Mouse (Mus musculus) brown adipose tissue, adult 24 weeks (tissue): ENCODE data around the gene Eml2. TPM values are rescaled to one million over a fixed set of nuclear protein-coding genes. Genes with fewer than 3 reads are reported as not detected.
A peak's percentile ranks its signal among the peaks of the same experiment; 100 is the strongest.
"Not testable (repeated sequence)": the region's sequence is repeated elsewhere in the genome, so short reads cannot be mapped to it uniquely, and the experiment has no call there.

Experiments
- H3K27ac ChIP-seq: fragments of 200-500 bp; replicated peaks from 2 replicates; pipeline ENCODE4 v1.5.1; 2012; ENCODE audit warnings: low read depth, mild to moderate bottlenecking, low read length
- H3K4me1 ChIP-seq: fragments of 200-500 bp; 2 replicates; pipeline ENCODE4 v1.6.1; 2012; ENCODE audit warnings: low read length, mixed read lengths; ENCODE audit not compliant: control insufficient read depth, insufficient read depth, insufficient read length
- H3K4me3 ChIP-seq: fragments of 200-500 bp; 2 replicates; pipeline ENCODE4 v1.5.1; 2012; ENCODE audit warnings: low read depth, mild to moderate bottlenecking, low read length, moderate library complexity; ENCODE audit not compliant: insufficient read depth
- polyA plus RNA-seq: library from polyadenylated mRNA; stranded (reverse); fragments of >200 nt; gene quantifications from 2 replicates; pipeline ENCODE4 v1.2.4, GENCODE M21; 2012; ENCODE audit not compliant: missing spikeins, insufficient read depth, insufficient read length

The Eml2 gene
- 7.7 and 9.2 TPM in 2 replicates for polyA plus RNA-seq

DNA sequence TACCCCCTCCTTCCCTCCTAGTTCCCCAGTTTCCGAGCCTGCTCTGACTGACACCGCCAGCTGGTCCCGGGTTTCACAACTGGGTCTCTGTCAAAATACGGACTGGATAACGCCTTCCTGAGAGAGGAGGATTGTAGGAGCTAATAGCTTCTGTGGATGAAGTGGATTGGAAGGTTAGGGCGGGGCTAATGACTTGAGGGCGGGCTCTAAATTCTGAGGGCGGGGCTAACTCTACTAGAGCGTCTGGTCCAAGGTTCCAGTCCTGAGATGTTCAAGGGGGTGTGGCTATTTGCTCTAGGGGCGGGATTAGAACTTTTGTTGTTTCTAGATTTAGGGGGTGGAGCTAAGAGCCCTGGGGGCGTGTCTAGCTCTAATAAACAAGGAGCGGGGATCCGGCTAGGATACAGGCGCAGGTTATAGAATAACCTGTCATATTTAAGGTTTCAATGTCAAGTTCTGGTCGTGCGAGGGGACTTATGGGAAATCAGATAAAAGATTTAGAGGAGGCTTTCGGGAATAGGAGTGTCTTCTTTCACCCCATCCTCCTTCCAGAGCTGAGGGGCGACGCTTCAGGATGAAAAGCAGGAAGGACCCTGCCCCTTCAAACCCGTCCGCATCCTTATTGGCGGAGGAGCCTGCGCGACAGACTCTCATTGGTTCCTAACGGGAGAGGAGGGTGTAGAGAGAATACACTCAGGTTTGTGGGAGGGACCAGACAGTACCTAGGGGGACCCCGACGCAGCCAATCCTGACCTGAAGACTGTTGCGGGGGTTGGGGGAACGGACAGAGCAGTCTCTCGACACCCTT lies at the start of gene Eml2:
Gene Eml2 (plus strand): TSS at position 714 of the 808 bp plus-strand sequence.
- Histone ChIP-seq H3K4me1 (peaks cover 3% of the 10 kb centered on the region; the same call in 1 of the 2 replicates), H3K4me3 (no peak within 1 kb of the TSS), H3K27ac (no peak within 1 kb of the TSS)

DNA sequence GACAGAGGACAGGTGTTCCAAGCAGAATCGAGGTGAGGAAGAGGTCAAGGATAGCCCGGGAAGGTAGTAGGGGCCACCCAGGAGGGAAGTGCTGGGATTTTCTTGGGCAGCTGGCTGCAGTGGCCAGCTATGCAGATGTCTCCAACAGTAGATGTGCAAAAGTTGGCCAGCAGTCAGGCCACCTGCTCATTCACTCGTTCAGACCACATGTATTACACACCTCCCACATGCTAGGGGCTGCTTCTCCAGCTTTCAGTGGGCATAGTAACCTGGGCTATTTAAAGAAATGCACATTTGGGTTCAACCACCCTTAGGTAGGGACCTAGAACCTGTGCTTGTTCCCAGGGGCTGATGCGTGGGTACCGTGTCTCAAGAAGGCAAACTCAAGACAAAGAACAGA lies 48.5 kb upstream of the Eml2 start:
- no peaks in the 10 kb centered on the region for H3K4me1 ChIP-seq

DNA sequence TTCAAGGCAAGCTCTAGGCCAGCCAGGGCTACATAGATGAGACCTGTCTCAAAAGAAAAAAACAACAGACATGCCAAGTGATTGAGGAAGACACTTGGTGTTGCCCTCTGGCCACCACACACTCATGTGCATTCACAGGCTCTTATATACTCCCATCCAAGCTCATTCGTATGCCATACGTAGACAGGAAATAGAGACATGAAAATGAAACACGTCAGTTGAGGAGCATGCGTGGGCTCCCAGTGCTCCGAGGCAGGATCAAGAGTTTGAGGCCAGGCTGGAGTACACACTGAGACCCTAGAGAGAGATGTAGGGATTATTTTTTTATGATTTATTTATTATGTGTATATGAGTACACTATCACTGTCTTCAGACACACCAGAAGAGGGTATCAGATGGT lies 46.8 kb upstream of the Eml2 start:
- Histone ChIP-seq H3K4me1 (no peaks in the 10 kb centered on the region), H3K27ac (no peak overlapping the region), H3K4me3 (no peak overlapping the region)

More for the DNA sequence above, 48.5 kb upstream of the Eml2 start:
- Histone ChIP-seq H3K27ac (no peak overlapping the region), H3K4me3 (no peak overlapping the region)

DNA sequence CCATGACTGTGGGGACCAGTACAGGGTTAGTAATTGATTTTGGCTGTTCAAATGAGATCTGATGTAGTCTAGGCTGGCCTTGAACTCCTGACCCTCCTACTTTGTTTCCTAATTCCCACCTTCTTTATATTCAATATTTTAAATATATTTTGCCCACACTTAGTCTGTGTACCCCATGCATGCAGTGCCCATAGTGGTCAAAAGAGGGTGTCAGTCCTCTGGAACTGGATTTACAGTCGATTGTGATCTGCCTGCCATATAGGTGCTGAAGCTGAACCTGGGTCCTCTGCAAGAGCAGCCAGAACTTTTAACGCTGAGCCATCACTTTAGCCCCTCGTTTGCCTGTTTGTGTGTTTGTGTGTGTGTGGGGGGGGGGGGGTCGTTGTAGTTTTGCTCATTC lies 45.6 kb upstream of the Eml2 start:
- peak overlapping the region; percentile 88 for H3K27ac ChIP-seq
- H3K4me3 ChIP-seq: peak overlapping the region; percentile 52
- H3K4me1 ChIP-seq: no peaks in the 10 kb centered on the region

DNA sequence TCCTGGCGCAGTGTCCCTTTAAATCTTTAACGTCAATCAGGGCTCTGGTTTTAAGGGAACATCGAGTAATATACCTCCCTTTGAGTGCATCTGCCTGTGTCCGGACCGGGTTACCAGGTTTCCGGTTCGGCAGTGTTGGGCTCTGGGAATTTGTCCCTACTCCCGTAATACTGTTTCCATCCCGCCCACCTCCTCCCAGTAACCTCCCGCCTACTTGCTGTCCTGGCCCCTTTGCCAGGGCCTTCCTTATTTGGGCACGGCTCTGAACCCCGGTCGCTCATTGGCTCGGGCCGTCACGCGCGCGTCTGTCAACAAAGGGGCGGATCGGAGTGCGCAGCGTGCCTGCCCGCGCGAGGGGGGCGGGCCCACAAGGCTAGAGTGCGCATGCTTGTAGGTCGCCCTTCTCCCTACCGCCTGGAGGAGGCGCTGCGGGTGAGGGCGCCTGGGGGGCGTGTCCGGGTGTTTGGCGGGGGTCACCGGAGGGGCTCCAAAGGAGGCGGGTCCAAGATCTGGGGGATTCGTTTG lies 44.8 kb upstream of the Eml2 start:
- no peaks in the 10 kb centered on the region for H3K4me1 ChIP-seq
- H3K4me3 ChIP-seq: peak overlapping the region; percentile 58
- peak overlapping the region; percentile 88 for H3K27ac ChIP-seq

DNA sequence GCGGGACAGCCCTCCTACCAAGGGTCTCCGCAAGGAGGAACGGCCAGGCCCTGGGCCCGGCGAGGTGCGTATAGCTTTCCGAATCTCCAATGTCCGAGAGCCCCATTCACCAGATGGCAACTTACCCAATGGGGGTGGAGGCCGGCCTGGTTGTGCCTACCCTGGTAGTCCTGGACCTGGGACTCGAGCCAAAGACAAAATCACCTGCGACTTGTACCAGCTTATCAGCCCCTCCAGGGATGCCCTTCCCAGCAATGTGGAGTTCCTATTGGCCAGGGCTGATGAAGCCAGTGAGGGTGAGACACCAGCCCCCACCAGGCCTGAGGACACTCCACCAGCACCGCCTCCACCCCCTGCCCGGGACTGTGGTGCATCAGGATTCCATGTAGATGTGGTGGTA lies 40.1 kb upstream of the Eml2 start:
- H3K4me3 ChIP-seq: no peak overlapping the region
- no peaks in the 10 kb centered on the region for H3K4me1 ChIP-seq
- H3K27ac ChIP-seq: no peak overlapping the region

DNA sequence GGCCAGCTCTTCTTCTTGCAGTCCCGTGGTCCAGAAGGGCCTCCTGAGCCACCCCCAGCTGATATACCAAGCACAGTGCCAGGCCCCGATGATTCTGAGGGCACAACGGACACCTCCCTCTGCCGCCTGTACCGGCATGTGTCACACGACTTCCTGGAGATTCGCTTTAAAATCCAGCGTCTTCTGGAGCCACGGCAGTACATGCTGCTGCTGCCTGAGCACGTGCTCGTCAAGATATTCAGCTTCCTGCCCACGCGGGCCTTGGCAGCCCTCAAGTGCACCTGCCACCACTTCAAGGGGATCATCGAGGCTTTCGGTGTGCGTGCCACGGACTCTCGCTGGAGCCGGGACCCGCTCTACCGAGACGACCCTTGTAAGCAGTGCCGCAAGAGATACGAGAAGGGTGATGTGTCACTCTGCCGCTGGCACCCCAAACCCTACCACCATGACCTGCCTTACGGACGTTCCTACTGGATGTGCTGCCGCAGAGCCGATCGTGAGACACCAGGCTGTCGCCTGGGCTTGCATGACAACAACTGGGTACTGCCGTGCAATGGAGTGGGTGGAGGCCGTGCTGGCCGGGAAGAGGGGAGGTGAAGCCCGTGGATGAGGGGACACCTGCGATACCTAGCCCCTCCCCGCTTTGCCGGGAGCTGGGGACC lies 39.4 kb upstream of the Eml2 start:
- no peak overlapping the region for H3K27ac ChIP-seq
- no peak overlapping the region for H3K4me3 ChIP-seq
- H3K4me1 ChIP-seq: no peaks in the 10 kb centered on the region

DNA sequence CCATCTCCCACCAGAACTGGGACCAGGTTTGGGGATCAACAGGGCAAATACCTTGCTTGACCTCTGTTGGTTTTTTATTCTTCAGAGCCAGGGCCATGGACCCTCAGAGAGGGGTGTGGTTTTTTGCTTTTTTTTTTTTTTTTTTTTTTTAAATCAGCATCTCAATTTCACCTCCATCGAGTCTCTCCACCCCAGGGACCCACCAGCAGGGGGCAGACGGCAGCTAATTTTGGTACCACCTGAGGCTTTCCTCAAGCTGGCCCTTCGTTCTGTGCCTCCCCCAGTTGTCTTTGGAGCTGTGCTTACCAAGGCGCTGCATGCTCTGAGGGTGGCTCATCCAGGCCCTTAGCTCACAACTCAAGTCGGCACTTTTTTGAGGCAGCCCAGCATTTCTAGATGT lies 38.8 kb upstream of the Eml2 start:
- H3K4me1 ChIP-seq: no peaks in the 10 kb centered on the region
- no peak overlapping the region for H3K27ac ChIP-seq
- H3K4me3 ChIP-seq: no peak overlapping the region

DNA sequence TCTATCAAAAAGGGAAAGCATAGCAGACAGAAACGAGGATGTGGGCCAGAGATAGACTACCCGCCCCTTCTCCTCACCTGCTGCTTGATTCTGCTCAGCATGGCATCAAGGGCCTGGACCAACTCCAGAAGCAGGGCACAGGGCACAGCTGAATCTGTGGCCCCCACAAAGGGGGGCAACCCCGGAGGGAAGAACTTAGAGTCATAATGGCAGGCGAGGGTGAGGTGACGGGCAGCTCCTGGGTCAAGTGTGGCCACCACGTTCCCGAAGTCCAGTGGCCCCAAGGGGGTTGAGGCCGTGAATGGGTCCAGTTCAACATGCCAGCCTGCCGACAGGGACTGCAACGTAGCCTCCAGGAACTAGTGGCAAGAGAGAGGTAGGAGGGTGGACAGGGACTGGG lies 29.4 kb upstream of the Eml2 start:
- peaks cover 6% of the 10 kb centered on the region; the same call in 1 of the 2 replicates for H3K4me1 ChIP-seq
- no peak overlapping the region for H3K27ac ChIP-seq
- H3K4me3 ChIP-seq: no peak overlapping the region

DNA sequence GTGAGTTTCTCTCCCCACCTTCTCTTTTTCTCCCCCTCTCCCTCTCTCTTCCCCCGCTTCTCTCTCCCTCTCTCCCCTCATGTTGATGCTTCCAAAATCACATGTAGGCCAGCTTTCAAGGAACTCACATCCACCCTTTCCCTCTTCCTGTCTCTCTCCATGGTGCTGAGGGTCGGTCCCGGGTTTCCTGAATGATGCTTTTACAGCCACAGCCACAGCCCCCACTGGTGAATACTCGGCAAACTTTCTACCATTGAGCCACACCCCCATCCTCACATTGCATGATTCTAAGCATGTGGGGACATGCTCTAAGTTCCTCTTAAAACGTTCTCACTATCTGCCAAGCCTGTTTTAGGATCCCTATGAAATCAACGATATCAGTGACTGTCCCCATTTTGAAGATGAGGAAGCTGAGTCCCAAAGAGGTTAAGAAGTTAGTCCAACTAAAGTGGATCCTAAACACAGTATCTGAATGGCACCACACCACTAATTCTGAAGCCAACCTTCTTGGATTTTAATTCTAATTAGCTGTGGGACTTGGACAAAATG lies 28.6 kb upstream of the Eml2 start:
- Histone ChIP-seq H3K27ac (no peak overlapping the region), H3K4me1 (peaks cover 6% of the 10 kb centered on the region; the same call in 1 of the 2 replicates), H3K4me3 (no peak overlapping the region)

DNA sequence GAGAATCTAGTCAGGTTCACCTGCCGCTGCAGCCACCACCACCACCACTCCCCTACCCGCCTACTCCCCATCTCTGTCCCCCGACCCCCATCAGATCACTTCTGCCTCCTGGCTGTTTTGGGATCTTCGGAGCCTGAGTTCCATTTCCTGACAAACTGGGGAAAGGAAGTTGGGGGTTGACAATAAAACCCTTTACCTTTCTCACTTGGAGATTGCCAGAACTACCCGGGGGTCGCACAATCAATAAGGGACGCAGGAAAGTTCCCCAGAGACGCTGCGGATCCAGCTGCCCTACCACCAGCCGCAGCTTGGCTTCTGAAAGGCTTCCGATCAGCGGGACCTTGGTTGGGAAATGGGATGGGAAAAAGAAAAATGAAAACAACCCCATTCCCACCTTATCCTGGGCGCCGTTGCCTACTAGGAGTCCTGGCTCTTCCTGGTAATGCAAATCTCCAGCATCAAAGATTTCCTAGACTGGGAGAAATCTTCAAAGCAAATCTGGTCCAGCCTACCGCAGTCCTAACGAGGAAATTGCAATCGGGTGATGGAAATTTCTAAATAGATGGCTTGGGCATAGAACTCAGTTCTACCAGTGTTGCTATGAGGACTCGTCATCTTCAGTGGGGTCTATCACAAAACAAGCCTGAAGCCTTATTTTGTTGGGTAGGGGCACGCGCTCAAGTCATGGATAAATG lies 27.9 kb upstream of the Eml2 start:
- H3K27ac ChIP-seq: peak overlapping the region; percentile 35
- peaks cover 6% of the 10 kb centered on the region; the same call in 1 of the 2 replicates for H3K4me1 ChIP-seq
- H3K4me3 ChIP-seq: peak overlapping the region; percentile 64

DNA sequence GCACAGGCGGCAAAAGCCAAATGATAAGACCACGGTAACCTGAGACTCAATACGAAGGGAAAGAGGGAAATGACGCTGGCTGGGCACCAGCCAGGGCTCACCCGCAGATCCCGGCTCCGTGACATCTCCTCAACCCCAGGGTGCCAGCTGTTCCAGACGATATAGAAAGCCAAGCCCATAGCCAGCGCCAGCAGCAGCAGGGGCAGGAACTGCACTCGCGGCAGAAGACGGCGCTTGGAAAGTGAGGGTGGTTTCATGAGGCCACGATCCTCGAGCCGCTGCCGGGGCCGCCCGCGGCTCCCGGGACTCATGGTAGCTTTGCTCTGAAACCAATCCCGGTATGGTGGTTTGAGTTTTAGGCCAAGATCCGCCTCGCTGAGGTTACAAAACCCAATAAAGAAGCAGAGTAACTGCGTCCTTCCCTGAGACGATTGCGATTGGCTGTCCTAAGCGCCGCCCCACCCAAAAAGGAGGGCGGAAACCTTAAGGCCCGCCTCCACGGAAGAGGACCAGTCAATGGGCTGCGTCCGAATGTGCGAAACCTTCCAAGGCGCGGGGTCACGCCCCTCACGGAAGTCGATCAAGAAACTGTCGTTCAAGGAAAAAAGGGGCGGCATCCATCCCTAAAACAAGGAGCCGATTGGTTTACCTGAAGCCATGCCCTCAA lies 27.2 kb upstream of the Eml2 start, which contains the start of gene Qpctl:
Gene Qpctl (minus strand): TSS at position 417 of the 667 bp plus-strand sequence.
- Histone ChIP-seq H3K27ac (peak within 1 kb of the TSS; percentile 48), H3K4me3 (peak within 1 kb of the TSS; percentile 70), H3K4me1 (peaks cover 6% of the 10 kb centered on the region; the same call in 1 of the 2 replicates)

- H3K4me1 ChIP-seq: peaks cover 6% of the 10 kb centered on the region; the same call in 1 of the 2 replicates
- peak within 1 kb of the TSS; percentile 70 for H3K4me3 ChIP-seq
- H3K27ac ChIP-seq: peak within 1 kb of the TSS; percentile 48
These were observed 26.6 kb upstream of the Eml2 start, which contains the start of gene Snrpd2 for GRCm38 (mm10) chr7:19149626-19150025. Gene Snrpd2, plus strand, starts transcription at chr7:19149722.

DNA sequence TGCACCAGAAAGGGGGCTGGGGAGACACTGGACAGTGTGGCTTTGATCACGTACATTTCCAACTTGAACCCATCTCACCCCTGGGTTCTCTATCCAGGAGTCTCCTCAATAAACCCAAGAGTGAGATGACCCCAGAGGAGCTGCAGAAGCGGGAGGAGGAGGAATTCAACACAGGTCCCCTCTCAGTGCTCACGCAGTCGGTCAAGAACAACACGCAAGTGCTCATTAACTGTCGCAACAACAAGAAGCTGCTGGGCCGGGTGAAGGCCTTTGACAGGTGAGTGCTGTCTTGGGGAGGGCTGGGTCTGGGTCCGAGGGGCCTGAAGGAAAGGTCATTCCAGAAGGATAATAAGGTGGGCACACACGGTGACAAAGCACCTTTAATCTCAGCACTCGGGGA lies 25.1 kb upstream of the Eml2 start:
- H3K4me3 ChIP-seq, H3K27ac ChIP-seq, H3K4me1 ChIP-seq: not testable (repeated sequence)
